Mouse (Mus musculus): ENCODE measurements around the gene Ldb1. TPM values are rescaled to one million over a fixed set of nuclear protein-coding genes. Genes with fewer than 3 reads are reported as not detected.

Ldb1 gene
- total RNA-seq, 2 experiments from 2014 or later: 36.2 to 50.3 TPM

Other genes starting within 250 kb of the Ldb1 start
- gene Kcnip2, start 229.2 kb downstream of the Ldb1 start, total RNA-seq (2021): under 1 TPM; 0.40 to 0.79 TPM
- 10 to 100 TPM; 12.5 to 15.0 TPM for gene Armh3, start 46.7 kb downstream of the Ldb1 start, total RNA-seq (2021)
- 1 to 10 TPM; 3.0 to 5.1 TPM for gene Hps6, start 41.7 kb downstream of the Ldb1 start, total RNA-seq (2021)
- gene Pprc1, start 328 bp downstream of the Ldb1 start, total RNA-seq (2021): 10 to 100 TPM; 12.8 to 23.6 TPM
- 10 to 100 TPM; 22.9 to 26.4 TPM for gene Nolc1, start 30.6 kb upstream of the Ldb1 start, total RNA-seq (2021)
- gene Elovl3, start 86.7 kb upstream of the Ldb1 start, total RNA-seq (2021): not detected
- gene Pitx3, start 103.1 kb upstream of the Ldb1 start, total RNA-seq (2021): 10 to 100 TPM; 19.0 to 21.6 TPM
- gene Gbf1, start 107.3 kb upstream of the Ldb1 start, total RNA-seq (2021): 10 to 100 TPM; 54.9 to 62.5 TPM